Mouse (Mus musculus): ENCODE measurements around the gene Ddit4l.

GRCm38 (mm10) chr3:137633726-137634125 lies 12.3 kb downstream of the Ddit4l start:
- TF ChIP-seq CTCF (IDR thresholded peaks at IDR 0.05; ENCODE audit: low read depth) (no peak), EP300 (IDR thresholded peaks at IDR 0.05; ENCODE audit: low read depth) (no peak)

Data from liver, embryonic 14.5 days (tissue).